Mouse (Mus musculus) MEL (cell line): ENCODE measurements around the gene Ttc25.

ENCODE experiments used
- CTCF ChIP-seq, 3 experiments: IDR thresholded peaks in 2 of 3; conservative IDR thresholded peaks in 1 of 3; 2 replicates each; pipeline ENCODE4 v1.5.1; 2011 to 2012; ENCODE audit warnings: low read length in 3 of 3, low read depth in 2 of 3, mild to moderate bottlenecking in 2 of 3, improper control_type of control experiment in 1 of 3, inconsistent platforms in 1 of 3, mixed read lengths in 1 of 3, moderate library complexity in 1 of 3; ENCODE audit not compliant: control insufficient read depth in 1 of 3, insufficient read depth in 1 of 3, poor library complexity in 1 of 3, severe bottlenecking in 1 of 3
- HCFC1 ChIP-seq: IDR thresholded peaks from 2 replicates; pipeline ENCODE4 v1.6.1; 2012; ENCODE audit warnings: low read depth, mild to moderate bottlenecking, inconsistent platforms, low read length, improper control_type of control experiment, moderate library complexity
- RAD21 ChIP-seq: IDR thresholded peaks from 2 replicates; pipeline ENCODE4 v1.6.1; 2011; ENCODE audit warnings: mild to moderate bottlenecking, low read depth, low read length, improper control_type of control experiment

DNA sequence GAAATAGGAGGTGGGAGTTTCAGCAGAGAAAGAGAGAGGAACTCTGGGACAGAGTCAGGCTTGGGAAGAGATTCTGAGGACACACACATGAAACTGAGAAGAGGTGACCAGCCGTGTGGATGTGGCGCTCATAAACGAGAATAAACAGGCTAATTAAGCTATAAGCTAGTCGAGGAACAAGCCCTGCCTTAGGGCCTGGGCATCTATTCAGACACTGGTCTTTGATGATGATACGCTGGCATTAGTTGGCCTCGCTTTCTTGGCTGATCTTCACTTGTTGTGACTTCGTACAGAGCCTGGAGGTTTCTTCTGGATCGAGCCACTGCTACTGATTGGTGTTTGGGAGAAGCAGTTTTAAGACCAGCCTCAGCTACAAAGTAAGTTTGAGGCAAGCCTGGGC lies 39.4 kb upstream of the Ttc25 start:
- TF ChIP-seq HCFC1 (no peak), CTCF (IDR thresholded peaks at IDR 0.05 in 2 of 3, conservative IDR thresholded peaks at IDR 0.05 in 1 of 3; ENCODE audit: control insufficient read depth in 1 of 3, insufficient read depth in 1 of 3, low read depth in 2 of 3, low read length in 3 of 3, poor library complexity in 1 of 3, severe bottlenecking in 1 of 3) (no peak), RAD21 (no peak)
